Mouse (Mus musculus) heart, postnatal 0 days (tissue): Measurements from ENCODE around the gene Ece1.

Experiments
- CTCF ChIP-seq: IDR thresholded peaks from 2 replicates; pipeline ENCODE4 v1.5.1; 2016; ENCODE audit warnings: antibody characterized with exemption, control low read depth, low read depth
- EP300 ChIP-seq: IDR thresholded peaks from 2 replicates; pipeline ENCODE4 v1.6.1; 2016; ENCODE audit warnings: antibody characterized with exemption, low read depth

DNA sequence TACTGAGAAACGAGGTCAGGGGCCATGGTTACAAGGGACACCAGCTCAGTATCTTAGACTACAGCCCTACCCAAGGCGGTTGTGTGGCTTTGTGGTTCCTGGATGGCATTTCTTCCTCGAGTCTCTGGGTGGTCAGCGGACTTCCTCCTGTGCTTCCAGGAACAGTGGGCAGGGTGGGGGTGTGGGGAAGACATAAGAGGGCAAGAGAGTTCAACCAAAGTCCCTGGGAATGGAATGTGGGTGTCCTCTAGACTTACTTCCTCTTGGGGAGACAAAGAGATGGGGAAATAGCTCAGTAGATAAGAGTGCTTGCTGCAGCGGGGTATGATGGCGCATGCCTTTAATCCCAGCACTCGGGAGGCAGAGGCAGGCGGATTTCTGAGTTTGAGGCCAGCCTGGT, 9.4 kb downstream of the Ece1 start:
- TF ChIP-seq EP300: no peak
- no peak; the same call in 1 of the 2 replicates for TF ChIP-seq CTCF
